Mouse (Mus musculus): Measurements from ENCODE around the gene Lrrc29. TPM values are rescaled to one million over a fixed set of nuclear protein-coding genes. Genes with fewer than 3 reads are reported as not detected.

Gene Lrrc29
- total RNA-seq, 2 experiments from 2014 or later, result 2.0 to 2.5 TPM

GRCm38 (mm10) chr8:105270101-105270915, 55.8 kb downstream of the Lrrc29 start:
- no peak for DNase-seq

DNA sequence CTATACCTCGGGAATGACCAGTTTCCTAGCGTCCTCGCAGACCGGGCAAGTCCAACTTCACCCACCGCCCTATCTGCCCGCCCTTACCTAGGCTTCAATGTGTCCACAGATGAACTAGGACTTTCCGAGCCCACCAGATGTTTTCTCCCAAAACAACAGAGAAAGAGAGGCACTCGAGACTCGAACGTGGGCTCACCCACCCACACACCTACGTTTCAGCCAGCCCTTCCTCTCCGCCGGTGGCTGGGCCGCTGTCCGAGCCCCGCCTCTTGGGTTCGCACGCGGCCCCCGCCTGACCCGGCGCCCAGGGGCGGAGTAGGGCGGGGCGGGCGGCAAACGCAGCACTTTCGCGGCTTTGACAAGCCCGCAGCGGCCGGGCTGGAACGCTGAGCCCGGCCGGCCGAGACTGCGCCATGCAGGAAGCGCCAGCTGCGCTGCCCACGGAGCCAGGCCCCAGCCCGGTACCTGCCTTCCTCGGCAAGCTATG, 56.6 kb downstream of the Lrrc29 start, which contains the start of gene Hsf4:
TSS of gene Hsf4 (plus strand) at position 341 of the 487 bp plus-strand sequence.
- peak; percentile 69 to 74 for DNase-seq
- intact Hi-C loops (cut with DNase I), result loop anchor here (2.0 kb wide), 1 partner anchor 19 kb away; the partner anchor contains the start of gene 4931428F04Rik

More at GRCm38 (mm10) chr8:105270101-105270915, 55.8 kb downstream of the Lrrc29 start:
- intact Hi-C loops (cut with DNase I), result no loop called here

GRCm38 (mm10) chr8:105269075-105269458, 57.0 kb downstream of the Lrrc29 start:
- intact Hi-C loops (cut with DNase I), result loop anchor here (2.0 kb wide), 1 partner anchor 20 kb away; the partner anchor contains the start of gene 4931428F04Rik
- DNase-seq, result peak in 1 of 2 experiments; percentile 41

- peak in 1 of 2 experiments; percentile 48 for DNase-seq
- intact Hi-C loops (cut with DNase I), result loop anchor here (2.0 kb wide), 1 partner anchor 20 kb away; the partner anchor contains the start of gene 4931428F04Rik
Measured at GRCm38 (mm10) chr8:105268342-105269074, 57.6 kb downstream of the Lrrc29 start.

DNA sequence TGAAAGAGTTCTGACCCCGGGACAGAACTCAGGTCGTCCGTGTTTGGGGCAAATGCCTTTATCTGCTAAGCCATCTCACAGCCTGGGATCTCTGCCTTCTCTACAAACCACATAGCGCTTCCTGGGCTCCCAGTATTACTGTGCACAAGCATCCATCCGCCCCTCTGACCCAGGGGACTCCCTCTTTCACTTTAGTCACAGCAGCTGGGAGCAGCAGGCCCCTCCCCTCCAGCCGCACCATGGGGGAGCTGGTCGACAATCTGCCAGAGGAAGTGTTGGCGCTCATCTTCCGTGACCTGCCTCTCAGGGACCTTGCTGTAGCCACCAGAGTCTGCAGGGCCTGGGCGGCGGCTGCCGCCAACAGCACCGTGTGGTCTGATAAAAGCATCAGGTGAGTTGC, 59.3 kb downstream of the Lrrc29 start:
- intact Hi-C loops (cut with DNase I), result no loop called here
- DNase-seq, result no peak

DNA sequence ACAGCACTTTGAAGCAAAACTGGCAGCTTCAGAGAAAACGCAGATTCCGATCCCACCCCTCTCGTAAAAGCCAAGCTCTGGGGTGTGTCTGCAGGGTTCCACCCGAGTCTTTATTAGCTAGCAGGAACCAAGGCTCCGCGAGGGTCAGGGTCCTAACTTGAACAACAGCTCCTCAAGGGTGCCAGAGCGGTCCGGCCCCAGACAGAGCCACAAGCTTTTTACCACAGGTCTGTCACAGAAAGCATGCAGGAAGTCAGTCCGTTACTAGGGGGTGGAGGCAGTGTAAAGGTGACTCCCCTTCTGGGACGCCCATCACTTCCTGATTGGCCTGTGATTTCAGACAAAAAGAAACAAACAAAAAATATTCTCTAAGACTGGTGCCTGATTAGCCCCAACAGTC, 61.0 kb downstream of the Lrrc29 start:
- intact Hi-C loops (cut with DNase I), result no loop called here
- peak in 1 of 2 experiments; percentile 42 for DNase-seq

- DNase-seq, result peak; percentile 81
- intact Hi-C loops (cut with DNase I), result no loop called here
Measured at GRCm38 (mm10) chr8:105264024-105264982, 61.8 kb downstream of the Lrrc29 start, which contains the start of the genes Tradd and Fbxl8. TSS of gene Tradd (minus strand) at chr8:105264609. TSS of gene Fbxl8 (plus strand) at chr8:105264648.

DNA sequence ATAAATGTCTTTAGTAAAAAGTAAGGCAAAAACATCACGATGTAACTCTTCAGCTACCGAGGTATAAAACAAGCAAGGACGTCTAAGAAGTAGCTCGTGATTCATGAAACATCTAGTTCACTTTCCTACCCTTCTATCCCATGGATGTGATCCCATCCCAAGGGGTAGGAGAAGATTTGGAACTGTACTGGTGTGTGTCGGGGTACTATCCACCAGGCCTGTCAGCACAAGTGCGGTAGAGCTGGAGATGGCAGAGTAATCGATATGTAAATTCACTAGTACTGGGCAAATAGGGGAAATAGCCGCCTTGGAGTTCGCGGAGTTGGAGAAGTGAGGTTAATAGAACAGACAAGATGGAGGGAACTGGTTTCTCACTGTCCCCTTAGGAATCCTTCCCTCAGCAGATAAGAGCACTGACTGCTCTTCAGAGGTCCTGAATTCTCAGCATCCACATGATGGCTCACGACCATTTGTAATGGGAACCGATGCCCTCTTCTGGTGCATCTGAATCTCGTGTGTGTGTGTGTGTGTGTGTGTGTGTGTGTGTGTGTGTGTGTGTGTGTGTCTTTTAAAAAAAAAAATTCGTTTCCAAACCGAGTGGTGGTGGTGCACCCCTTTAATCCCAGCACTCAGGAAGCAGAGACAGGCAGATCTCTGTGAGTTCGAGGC, 62.7 kb downstream of the Lrrc29 start:
- intact Hi-C loops (cut with DNase I), result no loop called here
- DNase-seq, result no peak

Small RNA genes within 50 kb of the gene (microRNA-seq; reads per million reads assigned to microRNA genes)
- gene Gm27320, result 0 reads per million in 2 experiments
- gene Mir328, result 1,099 to 1,775 reads per million in 2 experiments

Other genes with a start within 250 kb of the Lrrc29 start
- gene Ces3b, start 242.5 kb downstream of the Lrrc29 start, total RNA-seq (2021), result under 1 TPM in 1 of 2 experiments, not detected in 1; 0.10 TPM
- gene Ces4a, start 194.5 kb downstream of the Lrrc29 start, total RNA-seq (2021), result not detected
- gene Cbfb, start 155.6 kb downstream of the Lrrc29 start, total RNA-seq (2021), result 10 to 100 TPM; 32.4 to 37.0 TPM
- gene D230025D16Rik, start 101.1 kb downstream of the Lrrc29 start, total RNA-seq (2021), result 10 to 100 TPM; 18.2 to 19.5 TPM
- gene B3gnt9, start 71.1 kb downstream of the Lrrc29 start, total RNA-seq (2021), result 1 to 10 TPM; 8.9 to 9.5 TPM
- 1 to 10 TPM; 9.1 to 9.7 TPM for gene Tradd, start 61.7 kb downstream of the Lrrc29 start, total RNA-seq (2021)
- 1 to 10 TPM; 2.8 to 4.1 TPM for gene Fbxl8, start 61.6 kb downstream of the Lrrc29 start, total RNA-seq (2021)
- under 1 TPM; 0.84 to 0.94 TPM for gene Hsf4, start 56.5 kb downstream of the Lrrc29 start, total RNA-seq (2021)
- gene Nol3, start 50.1 kb downstream of the Lrrc29 start, total RNA-seq (2021), result 10 to 100 TPM; 14.7 to 16.2 TPM
- 1 to 10 TPM; 2.8 to 6.3 TPM for gene 4931428F04Rik, start 36.4 kb downstream of the Lrrc29 start, total RNA-seq (2021)
- 10 to 100 TPM; 11.6 to 13.6 TPM for gene Exoc3l, start 30.2 kb downstream of the Lrrc29 start, total RNA-seq (2021)
- 10 to 100 TPM; 25.6 to 29.0 TPM for gene E2f4, start 28.6 kb downstream of the Lrrc29 start, total RNA-seq (2021)
- gene Elmo3, start 20.7 kb downstream of the Lrrc29 start, total RNA-seq (2021), result 1 to 10 TPM; 1.1 to 1.5 TPM
- gene Tmem208, start 76 bp upstream of the Lrrc29 start, total RNA-seq (2021), result 10 to 100 TPM; 30.7 to 31.5 TPM
- 10 to 100 TPM; 10.9 to 11.7 TPM for gene Fhod1, start 21.7 kb upstream of the Lrrc29 start, total RNA-seq (2021)
- gene Slc9a5, start 22.6 kb upstream of the Lrrc29 start, total RNA-seq (2021), result 1 to 10 TPM; 1.7 TPM
- under 1 TPM in 1 of 2 experiments, not detected in 1; 0.12 TPM for gene Plekhg4, start 47.0 kb upstream of the Lrrc29 start, total RNA-seq (2021)
- gene Kctd19, start 87.2 kb upstream of the Lrrc29 start, total RNA-seq (2021), result under 1 TPM in 1 of 2 experiments, not detected in 1; 0.12 TPM
- 1 to 10 TPM in 1 of 2 experiments, under 1 TPM in 1; 0.77 to 1.2 TPM for gene Lrrc36, start 87.3 kb upstream of the Lrrc29 start, total RNA-seq (2021)
- gene Tppp3, start 145.2 kb upstream of the Lrrc29 start, total RNA-seq (2021), result 10 to 100 TPM; 55.8 to 56.1 TPM
- 10 to 100 TPM; 14.8 to 16.8 TPM for gene Zdhhc1, start 170.6 kb upstream of the Lrrc29 start, total RNA-seq (2021)
- gene Hsd11b2, start 192.5 kb upstream of the Lrrc29 start, total RNA-seq (2021), result 1 to 10 TPM in 1 of 2 experiments, under 1 TPM in 1; 0.60 to 2.1 TPM
- 10 to 100 TPM; 60.1 to 64.0 TPM for gene Atp6v0d1, start 239.8 kb upstream of the Lrrc29 start, total RNA-seq (2021)

Measured in heart, postnatal 10 days (tissue).